Comparison of ENCODE assay signal across 11 mouse cellular contexts in the genomic region with DNA sequence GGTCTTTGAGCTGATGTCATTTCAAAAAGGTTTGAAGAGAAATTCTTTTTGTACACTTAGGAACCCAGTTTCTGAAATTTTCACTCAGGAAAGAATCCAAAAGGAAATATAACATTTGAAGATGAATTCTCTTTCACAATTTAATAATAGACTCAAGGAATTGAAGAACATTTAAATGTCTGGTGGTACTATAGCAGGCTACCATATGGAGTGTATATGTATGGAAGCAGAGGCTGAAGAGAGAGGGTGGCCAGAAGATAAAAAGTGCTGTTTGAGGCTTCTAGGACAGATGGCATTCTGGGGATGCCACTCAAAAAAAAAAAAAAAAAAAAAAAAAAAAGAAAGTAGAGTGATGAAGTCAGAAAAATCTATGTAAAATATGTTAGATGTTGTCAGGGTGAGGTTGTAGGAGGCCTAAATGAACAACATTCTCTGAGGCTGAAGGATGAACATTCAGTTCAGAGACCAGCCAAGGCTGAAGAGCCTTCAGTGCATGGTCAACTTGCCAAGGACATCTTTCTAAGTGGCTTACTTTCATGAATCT.
"Had no signal": no experiment of that assay in that cellular context is flagged by ENCODE, and none has a peak within 500 bp of the region (broad histone marks: within the 10 kb centered on the region; RNA-seq: fewer than 3 reads in every experiment).

No protein-coding gene starts in this region.

- ATAC-seq: liver, postnatal 0 days; lung, postnatal 0 days; midbrain, embryonic 13.5 days; midbrain, embryonic 15.5 days had no signal

- DNase-seq: liver, postnatal 0 days; lung, adult 2 months; lung, postnatal 14 days; lung, postnatal 36 days; right cerebral cortex, postnatal 25 days; thymus, adult 18-20 months; thymus, postnatal 25 days; thymus, postnatal 4 days had no signal
